Mouse (Mus musculus) frontal cortex, adult 2 months (tissue): ENCODE data around the gene Olfr432. TPM values are rescaled to one million over a fixed set of nuclear protein-coding genes. Genes with fewer than 3 reads are reported as not detected.
"Not testable (repeated sequence)": the region's sequence is repeated elsewhere in the genome, so short reads cannot be mapped to it uniquely, and the experiment has no call there.

Experiments
- DNase-seq, 2 experiments: peaks; one replicate each; pipeline ENCODE4 v3.0.0; 2022; ENCODE audit warnings: low spot score in 1 of 2; ENCODE audit errors: extremely low spot score in 1 of 2
- polyA plus RNA-seq: library from polyadenylated mRNA; depleted of rRNA; stranded (reverse); fragments of >200 nt; gene quantifications from 2 replicates; pipeline ENCODE4 v1.2.3, GENCODE M21; 2012; rRNA removed

The Olfr432 gene
- not detected in 2 replicates for polyA plus RNA-seq

DNA sequence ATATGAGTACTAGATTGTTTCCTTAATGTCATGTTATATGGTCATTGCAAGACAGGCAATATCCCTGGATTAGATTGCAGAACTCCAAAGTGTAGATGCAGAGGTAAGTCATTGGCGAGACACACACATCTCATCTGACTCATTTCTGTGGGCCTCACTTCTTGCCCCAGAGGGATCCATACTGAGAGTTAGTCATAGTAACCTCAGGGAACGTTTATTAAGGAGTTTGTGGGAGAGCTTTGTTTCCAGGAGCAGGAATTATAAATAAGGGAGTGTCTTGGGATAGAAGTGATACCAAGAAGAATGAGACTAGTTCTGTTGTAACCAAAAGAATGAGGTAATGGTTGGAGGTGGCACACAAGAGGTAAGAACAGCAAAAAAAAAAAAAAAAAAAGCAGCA is at the start of gene Olfr432:
TSS of gene Olfr432 (plus strand) at position 313 of the 400 bp plus-strand sequence.
- DNase-seq = no peak

DNA sequence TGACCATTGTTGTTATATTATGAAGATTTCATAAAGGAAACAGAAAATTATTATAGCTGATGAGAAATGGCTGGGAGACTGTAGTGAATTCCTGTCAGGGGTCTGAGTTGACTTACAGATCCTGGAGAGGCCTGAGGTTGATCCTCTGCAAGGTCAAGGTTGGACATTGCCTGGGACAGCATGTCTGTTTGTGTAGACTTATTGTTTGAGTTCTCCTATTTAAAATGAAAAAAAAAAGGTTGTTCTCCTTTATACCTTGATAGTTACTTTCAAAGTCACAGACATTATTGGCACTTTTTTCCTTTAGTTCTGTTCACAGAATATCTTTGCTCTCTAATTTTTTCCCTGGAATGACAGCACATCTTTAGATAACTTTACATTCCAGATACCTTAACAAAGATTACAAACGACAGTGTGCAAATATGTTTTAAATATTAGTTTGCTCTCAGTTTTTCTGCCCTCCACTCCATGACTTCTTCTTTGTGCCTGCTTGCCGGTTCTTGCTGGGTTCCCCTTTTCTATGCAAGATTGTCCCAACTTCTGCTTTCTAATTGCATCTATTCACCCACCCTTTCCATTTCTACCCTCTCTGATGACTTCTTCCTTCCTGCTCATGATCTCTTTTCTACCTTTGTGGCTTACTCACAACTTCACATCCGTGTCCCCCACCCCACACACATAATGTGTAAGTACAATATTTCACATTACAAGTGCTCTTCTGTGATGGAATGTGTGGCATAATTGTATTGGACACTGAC is 44.5 kb upstream of the Olfr432 start:
- not testable (repeated sequence) for DNase-seq

DNA sequence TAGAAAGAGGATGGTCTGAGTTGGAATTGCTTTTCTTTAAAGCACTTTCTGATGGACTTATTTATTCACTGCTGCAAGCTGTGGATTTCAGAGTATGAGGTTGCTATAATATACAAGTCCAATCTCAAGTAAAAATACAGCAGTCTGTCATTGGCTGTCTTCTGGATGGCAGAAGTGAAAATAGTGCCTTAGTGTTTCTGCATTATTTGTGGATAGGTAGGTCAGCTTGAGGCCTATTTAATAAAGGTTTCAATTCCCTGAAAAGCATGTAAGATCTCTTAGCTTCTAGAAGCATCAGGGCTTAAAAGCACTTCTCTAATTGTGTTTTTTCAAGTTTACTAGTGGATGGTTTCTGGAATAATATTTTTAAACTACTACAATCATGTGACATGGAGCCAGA is 42.0 kb upstream of the Olfr432 start:
- DNase-seq = not testable (repeated sequence)

DNA sequence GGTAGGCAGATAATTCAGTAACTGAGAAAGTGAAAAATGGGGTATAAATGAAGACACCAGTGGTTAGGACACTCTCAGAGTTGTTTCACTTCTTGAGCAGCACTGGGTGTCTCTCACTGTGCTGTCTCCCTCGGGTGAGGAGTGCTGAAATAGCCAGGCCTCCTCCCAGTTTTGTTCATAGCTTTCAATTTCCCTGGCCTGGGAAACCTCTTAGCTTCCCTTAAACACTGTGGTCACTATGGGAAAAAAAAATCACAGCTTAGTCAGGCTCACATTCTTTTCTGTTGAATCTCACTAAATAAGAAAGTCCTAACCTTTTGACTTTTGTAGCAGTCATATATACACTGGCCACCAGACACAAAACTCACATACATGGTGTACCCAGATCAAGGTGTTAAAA is 17.3 kb upstream of the Olfr432 start, which contains the start of gene Ifi205:
TSS of gene Ifi205 (minus strand) at position 113 of the 400 bp plus-strand sequence.
- DNase-seq = no peak

DNA sequence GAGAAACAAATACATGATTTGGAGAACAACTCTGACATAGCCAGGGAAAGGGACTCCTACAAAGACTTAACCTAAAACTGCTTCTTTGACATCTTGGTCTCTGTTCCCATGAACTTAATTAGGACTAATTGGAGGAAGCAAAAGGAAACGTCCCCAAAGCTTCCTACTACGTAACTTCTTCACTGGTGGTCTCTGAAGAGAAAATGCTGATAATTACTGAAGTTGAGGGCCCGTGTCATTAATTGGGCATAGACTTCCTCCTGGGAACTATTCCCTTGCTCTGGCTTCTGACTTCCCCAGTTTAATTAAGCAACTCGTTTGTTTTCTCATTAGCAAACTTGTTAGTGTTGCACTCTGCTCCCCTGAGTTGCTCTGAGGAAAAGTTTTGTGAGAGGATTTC is 13.2 kb upstream of the Olfr432 start:
- no peak for DNase-seq

DNA sequence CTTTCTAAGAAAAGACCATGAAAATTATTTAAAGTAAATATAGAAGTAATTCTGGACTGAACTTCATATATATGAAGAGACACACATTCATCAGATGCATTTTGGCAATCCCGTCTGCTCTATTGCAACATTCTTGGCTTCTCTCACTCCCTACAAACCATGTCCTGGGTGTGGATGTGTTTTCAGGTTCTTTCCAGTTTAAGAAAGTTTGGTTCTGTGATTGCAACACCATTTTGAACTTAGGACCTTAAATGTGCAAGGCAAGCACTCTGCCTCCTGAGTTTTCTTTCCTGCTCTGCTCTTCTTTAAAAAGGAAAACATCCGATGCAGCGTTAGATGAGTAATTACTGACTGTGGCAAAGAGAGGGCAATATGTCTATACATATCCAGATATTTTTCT is 10.5 kb upstream of the Olfr432 start:
- no peak for DNase-seq

DNA sequence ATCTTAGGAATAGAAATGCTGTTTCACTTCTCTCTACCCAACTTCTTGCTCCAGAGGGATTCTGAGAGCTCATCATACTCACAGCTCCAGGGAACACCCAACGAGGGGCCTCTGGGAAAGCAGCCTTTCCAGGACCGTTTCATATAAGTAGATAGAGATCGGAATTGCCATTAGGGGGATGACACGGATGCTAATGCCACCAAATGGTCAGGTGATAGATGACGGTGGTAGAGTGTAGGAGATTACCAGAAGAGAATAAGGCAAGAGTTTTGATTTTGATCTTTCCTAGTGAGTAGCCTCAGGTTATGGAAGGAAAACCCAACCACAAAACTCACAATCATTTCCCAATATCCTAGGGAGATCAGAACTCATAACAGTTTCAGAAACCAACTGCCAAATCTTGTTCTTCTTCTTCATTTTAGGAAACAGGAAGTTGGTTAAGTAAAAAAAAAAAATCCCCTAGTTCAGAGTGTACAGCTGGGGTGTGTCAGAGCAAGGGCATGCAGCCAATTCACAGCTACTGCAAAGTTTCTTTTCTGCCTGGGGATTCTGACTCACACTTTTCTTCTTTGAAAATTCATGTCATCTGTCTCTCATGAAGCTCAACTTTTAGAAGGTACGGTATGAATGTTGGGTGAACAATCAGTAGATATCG is 8.4 kb upstream of the Olfr432 start, which contains the start of gene Olfr433:
TSS of gene Olfr433 (plus strand) at position 183 of the 655 bp plus-strand sequence.
- peak in 1 of 2 experiments; percentile 52 for DNase-seq

DNA sequence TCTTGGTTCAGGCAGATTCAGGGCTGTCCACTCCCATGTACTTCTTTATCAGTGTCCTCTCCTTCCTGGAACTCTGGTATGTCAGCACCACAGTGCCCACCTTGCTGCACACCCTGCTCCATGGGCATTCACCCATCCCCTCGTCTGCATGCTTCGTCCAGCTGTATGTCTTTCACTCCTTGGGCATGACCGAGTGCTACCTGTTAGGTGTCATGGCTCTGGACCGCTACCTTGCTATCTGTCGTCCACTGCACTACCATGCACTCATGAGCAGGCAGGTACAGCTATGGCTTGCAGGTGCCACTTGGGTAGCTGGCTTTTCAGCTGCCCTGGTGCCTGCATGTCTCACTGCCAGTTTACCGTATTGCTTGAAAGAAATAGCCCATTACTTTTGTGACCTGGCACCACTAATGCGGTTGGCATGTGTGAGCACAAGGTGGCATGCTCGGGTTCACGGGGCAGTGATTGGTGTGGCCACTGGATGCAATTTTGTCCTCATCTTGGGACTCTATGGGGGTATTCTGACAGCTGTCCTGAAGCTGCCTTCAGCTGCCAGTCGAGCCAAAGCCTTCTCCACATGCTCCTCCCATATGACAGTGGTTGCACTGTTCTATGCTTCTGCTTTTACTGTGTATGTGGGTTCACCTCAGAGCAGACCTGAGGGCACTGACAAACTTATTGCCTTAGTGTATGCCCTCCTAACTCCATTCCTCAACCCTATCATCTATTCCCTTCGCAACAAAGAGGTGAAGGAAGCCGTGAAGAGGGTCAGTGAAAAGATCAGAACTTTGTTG is 6.7 kb upstream of the Olfr432 start:
- not testable (repeated sequence) for DNase-seq

DNA sequence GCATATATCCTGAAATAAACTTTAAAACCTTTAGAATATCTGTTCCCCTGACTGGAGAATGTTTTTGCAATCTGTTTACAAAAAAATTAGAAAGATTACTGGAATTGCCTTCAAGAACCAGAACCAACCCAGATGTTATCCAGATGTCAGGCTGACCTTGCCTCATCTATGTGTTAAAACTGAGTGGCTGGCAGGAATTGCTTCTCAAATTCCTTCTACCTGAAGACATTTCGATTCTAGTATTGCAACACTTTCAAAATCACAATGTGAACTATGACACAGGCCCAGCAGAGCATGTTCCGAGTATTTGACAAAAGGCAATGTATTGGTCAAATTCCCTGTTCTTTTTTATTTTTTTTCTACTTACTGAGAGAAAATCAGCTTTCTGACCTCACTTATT is 4.6 kb upstream of the Olfr432 start:
- no peak for DNase-seq

DNA sequence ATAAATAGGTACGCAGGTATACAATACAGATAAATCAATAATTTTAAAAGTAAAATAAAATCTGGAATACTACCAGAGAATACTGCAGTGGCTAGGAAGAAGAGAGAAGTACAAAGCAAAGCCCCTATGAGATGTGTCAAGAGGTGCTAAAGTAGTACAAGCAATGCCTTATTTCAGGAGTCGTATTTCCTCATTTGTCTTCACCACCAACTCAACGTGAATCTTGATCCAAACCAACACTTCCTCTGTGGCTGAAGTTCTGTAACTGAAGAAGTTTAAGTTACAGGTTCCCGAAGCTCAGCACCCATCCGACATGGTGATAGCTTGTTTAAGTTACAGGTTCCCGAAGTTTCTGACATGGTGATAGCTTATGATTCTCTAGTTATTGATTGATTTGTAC is 778 bp upstream of the Olfr432 start:
- DNase-seq = not testable (repeated sequence)

DNA sequence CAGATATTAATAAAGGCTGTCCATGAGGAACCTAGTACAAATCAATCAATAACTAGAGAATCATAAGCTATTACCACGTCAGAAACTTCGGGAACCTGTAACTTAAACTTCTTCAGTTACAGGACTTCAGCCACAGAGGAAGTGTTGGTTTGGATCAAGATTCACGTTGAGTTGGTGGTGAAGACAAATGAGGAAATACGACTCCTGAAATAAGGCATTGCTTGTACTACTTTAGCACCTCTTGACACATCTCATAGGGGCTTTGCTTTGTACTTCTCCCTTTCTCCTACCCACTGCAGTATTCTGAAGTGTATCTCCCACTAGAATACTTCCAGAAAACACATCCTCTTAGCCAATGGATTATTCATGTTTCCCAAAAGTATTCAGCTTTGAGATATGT is 352 bp downstream of the Olfr432 start:
- not testable (repeated sequence) for DNase-seq

DNA sequence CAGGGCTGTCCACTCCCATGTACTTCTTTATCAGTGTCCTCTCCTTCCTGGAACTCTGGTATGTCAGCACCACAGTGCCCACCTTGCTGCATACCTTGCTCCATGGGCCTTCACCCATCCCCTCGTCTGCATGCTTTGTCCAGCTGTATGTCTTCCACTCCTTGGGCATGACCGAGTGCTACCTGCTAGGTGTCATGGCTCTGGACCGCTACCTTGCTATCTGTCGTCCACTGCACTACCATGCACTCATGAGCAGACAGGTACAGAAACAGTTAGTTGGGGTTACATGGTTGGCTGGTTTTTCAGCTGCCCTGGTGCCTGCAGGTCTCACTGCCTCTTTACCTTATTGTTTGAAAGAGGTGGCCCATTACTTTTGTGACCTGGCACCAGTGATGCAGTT is 1.5 kb downstream of the Olfr432 start:
- DNase-seq = no peak

DNA sequence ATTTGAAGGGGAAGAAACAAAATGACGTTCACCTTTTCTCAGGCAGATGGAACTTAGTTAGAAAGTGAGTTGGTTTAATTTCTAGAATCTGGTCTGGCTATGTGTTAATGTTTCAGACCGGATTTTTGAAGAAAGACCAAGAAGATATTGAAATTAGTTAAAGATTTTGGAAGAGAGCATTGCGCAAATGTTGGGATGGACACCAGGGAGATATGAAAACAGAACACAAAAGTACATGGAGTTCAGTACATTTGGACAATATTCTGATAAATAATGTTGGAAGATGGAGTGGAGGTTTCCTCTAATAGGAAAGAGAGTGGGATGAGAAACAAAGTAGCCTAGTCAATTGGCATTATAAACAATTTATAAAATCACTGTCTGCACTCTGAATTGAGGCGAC is 2.5 kb downstream of the Olfr432 start:
- DNase-seq = no peak

DNA sequence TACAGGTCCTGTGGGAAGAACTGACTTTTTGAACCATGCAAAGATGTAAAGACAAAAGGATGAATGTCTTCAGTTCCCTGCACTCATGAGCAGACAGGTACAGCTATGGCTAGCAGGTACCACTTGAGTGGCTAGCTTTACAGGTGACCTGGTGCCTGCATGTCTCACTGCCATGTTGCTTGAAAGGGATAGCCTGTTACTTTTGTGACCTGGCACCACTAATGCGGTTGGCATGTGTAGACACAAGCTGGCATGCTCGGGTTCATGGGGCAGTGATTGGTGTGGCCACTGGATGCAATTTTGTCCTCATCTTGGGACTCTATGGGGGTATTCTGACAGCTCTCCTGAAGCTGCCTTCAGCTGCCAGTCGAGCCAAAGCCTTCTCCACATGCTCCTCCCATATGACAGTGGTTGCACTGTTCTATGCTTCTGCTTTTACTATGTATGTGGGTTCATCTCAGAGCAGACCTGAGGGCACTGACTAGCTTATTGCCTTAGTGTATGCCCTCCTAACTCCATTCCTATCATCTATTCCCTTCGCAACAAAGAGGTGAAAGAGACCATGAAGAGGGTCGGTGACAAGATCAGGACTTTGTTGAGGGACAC is 3.0 kb downstream of the Olfr432 start:
- no peak for DNase-seq

DNA sequence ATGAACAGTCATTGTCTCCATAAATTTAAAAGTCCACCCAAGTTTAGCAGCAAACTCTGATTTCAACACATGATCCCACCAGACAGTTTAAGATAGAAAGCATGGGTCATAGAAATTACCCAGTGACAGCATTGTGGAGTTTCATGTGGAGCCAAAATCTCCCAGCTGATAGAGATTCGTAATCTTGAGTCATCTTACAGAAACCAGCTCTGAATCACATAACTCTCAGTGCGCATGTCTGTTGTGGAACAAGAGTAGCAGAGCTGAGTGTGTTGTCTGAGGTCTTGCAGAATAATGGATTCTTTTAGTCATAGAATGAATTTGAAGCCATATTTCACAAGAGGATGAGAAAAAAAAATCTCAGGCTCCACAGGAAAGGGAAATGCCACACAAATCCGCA is 4.0 kb downstream of the Olfr432 start:
- DNase-seq = peak in 1 of 2 experiments; percentile 16

DNA sequence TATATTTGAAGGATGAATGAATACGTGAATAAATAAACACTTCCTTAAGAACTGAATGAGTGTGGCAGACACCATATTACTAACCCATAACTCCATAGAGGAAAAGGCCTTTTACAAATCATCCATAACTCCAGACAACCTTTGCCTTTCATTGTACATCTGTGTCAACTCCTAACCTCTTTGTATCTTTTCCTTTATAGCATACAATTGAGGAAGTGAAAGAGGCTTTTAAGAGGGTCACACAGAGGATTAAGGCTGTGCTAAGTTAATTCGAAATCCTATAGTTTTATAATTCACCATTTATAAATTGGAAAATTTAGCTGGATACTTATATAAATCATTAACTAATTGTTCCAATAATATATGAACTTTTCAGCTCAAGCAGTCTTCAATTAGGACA is 6.2 kb downstream of the Olfr432 start:
- no peak for DNase-seq

DNA sequence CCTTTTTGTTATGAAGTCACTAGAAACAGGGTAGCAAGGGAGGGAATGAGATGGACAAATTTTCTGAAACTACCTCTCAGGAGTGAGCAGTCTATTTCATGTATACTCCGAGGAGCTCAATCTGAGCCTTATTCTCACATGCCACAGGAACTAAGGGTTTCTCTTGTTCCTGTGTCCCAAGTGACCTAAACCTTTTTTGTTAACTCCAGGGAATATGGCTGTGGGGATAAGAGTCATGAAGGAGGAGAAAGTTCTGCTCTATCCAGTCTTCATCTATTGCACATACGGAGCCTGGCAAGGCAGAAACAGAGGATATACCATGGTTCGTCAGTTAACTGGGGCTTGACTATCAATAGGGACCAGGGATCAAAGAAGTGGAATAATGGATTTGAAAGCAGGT is 17.3 kb downstream of the Olfr432 start, which contains the start of gene Olfr430:
TSS of gene Olfr430 (plus strand) at position 301 of the 400 bp plus-strand sequence.
- no peak for DNase-seq

DNA sequence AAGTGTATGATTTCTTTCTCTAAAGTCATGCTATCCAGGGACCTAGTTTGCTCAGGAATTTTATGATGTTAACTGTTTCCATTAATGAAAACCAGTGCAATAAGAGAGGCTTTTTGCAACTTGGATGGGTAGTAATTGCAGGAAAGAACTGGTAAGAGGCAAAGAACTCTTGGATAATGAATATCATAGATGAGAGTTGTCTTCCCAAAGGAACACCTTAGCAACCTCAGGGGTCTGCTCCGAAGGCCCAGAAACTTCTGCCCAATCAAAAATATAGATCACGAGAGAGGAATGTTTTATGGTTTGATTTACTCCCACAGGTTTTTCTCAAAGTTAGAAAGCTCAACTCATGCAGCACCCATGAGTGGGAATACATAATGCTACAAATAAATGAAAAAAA is 35.0 kb downstream of the Olfr432 start, which contains the start of gene Olfr429:
TSS of gene Olfr429 (plus strand) at position 301 of the 400 bp plus-strand sequence.
- DNase-seq = no peak

DNA sequence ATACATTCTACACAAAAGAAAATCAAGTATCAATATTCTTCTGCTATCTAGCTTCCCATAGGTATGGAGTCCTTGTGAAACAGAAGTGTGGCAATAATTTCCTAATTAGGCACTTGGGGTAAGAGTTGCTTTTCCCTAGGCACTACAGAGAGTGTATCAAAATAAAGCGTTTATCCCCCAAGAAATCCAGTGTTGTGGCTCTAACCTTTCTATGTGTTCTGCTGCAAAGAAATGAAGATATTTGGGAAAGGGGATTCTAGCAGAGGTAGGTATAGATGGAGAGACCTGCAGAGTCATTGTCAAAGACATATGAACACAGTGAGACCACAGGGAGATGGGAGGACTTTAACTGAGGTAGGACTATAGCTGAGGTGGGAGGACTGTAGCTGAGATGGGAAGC is 47.6 kb downstream of the Olfr432 start, which contains the start of gene Olfr427:
TSS of gene Olfr427 (plus strand) at position 301 of the 400 bp plus-strand sequence.
- no peak for DNase-seq

DNA sequence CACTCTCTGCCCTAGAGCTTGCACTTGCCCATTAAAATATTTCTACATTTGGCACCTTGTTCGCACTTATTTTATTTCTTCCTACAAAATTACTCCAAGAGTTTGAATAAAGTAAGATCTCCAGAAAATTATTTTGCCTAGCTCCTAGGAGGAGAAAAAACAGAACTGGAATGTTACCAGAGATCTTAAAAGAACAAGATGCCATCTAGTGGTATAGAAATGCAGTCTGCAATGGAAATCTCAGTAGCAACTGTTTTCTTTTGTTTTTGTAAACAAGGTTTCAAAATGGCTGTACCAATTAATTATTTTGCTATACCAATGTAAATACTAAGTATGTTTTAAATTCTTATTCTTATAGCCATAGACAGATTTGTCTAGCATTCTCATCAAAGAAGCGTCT is 54.7 kb downstream of the Olfr432 start:
- peak in 1 of 2 experiments; percentile 22 for DNase-seq
